Mouse (Mus musculus): ENCODE measurements around the gene Mrpl18. TPM values are rescaled to one million over a fixed set of nuclear protein-coding genes. Genes with fewer than 3 reads are reported as not detected.
"Not testable (repeated sequence)": the region's sequence is repeated elsewhere in the genome, so short reads cannot be mapped to it uniquely, and the experiment has no call there.

Mrpl18 gene
- total RNA-seq, 4 experiments from 2014 or later: 56.5 to 60.3 (median 58.8) TPM

DNA sequence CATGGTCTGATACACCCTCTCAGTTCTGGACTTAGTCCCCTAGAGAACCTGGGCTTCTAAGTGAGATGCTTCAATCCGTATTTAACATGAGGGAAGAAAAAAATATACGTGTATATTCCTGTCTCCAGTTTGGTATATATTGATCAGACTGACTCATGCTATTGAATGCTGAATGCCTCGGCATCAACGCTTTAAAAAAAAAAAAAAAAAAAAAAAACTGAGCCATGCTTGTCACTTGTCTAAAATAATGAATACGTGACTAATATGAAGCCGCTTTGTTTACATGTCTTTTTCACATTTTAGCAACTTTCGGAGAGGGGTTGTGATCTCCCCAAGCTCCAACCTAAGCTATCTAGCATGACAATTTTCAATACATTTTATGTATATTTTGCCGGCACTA is 5.8 kb downstream of the Mrpl18 start:
- no peak for DNase-seq (ENCODE audit: low spot score in 2 of 2)

- no peak for DNase-seq (ENCODE audit: low spot score in 2 of 2)
These were observed 6.5 kb downstream of the Mrpl18 start, which contains the start of gene Pnldc1 for GRCm38 (mm10) chr17:12909361-12910280. Gene Pnldc1, minus strand, starts transcription at chr17:12910230.

DNA sequence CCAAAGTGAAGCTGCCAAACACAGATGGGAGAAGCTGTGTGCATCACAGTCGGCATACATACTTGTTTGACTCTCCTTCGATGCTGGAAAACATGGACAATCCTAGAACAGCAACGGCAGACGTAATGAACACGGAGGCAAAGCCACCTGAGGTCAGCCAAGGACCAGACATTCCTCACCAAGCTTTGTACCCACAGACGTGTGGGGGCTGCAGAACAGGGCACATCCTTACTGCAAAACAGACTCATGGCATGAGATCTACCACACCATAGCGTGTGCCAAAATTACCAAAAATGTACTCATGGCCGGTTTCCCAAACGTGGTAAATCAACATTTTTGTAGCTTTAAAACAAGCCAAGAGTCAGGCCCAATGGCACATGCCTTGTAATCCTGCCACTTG is 9.7 kb downstream of the Mrpl18 start:
- DNase-seq (ENCODE audit: low spot score in 2 of 2): no peak

DNA sequence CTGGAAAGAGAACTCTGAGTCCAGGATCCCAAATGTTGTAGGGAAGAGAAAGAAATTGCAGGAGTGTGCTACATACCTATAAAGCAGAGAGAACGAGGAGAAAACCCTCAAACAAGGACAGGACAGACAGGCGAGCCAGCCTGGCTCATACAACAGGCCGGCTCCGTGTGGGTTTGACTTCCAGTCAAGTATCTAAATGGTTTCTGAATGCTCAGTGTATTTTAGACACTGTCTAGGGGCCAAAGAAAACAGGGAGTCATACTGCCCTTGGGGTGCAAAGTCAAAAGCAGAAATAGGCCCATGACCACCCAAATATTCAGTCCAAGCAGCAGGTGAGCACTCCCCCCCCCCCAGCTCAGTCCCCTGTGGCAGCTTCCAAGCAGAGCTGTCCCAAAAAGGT is 10.3 kb downstream of the Mrpl18 start:
- DNase-seq (ENCODE audit: low spot score in 2 of 2): no peak

GRCm38 (mm10) chr17:12904349-12904748 is 11.8 kb downstream of the Mrpl18 start:
- DNase-seq (ENCODE audit: low spot score in 2 of 2): no peak

DNA sequence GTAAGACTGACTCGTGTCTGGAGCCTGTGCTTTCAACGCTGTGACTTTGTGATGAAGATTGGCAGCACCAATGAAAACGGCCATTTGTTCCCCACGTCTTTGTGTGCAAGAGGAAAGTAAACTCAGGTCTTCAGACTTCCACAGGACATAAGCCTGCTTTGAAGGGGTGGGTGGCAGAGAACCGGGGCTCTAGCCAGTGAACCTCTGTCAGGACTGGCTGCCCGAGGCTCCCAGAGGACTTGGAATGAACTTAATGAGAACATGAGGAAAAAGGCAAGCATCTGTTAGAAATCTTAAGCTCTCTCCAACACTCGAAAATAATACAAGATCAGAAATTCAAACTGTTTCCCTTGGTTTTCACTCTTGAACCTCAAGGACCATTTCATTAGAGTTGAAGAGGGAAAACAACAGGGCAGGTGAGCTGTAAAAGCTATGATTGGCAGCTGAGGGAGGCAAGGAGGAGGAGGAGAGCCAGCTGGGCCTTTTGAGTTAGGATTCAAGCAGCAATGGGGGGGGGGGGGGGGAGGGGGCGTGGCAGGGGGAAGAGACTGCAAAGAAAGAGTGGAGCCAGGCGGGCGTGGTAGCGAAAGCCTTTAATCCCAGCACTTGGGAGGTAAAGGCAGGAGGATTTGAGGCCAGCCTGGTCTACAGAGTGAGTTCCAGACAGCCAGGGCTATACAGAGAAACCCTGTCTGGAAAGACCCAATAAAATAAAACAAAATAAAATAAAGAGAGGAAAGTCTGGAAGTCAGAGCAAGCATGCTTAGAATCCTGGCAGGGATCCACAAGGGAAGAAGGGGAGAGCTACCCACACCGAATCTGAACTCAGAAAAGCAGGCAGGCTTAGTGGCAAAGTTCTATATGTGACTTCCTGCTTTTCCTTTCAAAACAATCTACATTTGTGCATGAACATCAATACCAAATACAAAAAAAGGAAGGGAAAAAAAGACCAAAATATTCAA is 12.5 kb downstream of the Mrpl18 start:
- no peak for DNase-seq (ENCODE audit: low spot score in 2 of 2)

GRCm38 (mm10) chr17:12902291-12902690 is 13.9 kb downstream of the Mrpl18 start:
- DNase-seq (ENCODE audit: low spot score in 2 of 2): no peak

DNA sequence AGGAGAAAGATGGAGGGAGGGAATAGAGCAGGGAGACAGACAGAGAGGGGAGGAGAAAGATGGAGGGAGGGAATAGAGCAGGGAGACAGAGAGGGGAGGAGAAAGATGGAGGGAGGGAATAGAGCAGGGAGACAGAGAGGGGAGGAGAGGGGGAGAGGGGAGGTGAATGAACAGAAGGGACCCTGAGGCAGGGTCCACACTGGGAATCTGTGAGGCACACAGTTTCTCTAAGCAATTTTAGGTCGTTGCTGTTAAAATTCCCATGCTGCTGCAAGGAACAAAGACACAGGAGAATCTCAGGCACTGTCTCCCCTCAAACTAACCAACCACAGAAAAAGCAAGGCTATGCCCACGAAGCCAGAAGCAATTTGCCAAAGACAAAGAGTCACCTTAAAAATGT is 17.5 kb downstream of the Mrpl18 start:
- not testable (repeated sequence) for DNase-seq (ENCODE audit: low spot score in 2 of 2)

GRCm38 (mm10) chr17:12897674-12898073 is 18.5 kb downstream of the Mrpl18 start:
- DNase-seq (ENCODE audit: low spot score in 2 of 2): no peak

DNA sequence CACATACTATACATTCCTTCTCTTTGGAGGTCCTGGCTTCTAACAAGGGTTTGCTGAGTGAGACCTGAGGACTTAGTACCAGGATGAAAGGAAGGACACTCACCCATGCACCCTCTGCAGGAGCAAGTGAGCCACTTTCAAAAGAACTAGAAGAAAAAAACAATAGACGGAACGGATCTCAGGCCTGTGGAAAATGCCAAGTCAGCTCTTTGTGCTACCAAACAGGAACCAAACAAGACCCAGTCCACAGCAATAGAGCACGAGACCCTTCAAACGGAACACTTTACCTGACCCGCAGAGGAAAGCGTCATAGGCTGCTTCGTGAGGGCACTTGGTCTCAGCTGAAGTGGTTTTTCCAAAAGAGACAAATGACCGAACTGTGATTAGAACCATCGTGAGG is 24.1 kb downstream of the Mrpl18 start:
- no peak for DNase-seq (ENCODE audit: low spot score in 2 of 2)

GRCm38 (mm10) chr17:12891054-12891453 is 25.1 kb downstream of the Mrpl18 start:
- no peak for DNase-seq (ENCODE audit: low spot score in 2 of 2)

GRCm38 (mm10) chr17:12887021-12887775 is 28.9 kb downstream of the Mrpl18 start:
- DNase-seq (ENCODE audit: low spot score in 2 of 2): no peak

GRCm38 (mm10) chr17:12886620-12887019 is 29.5 kb downstream of the Mrpl18 start:
- no peak for DNase-seq (ENCODE audit: low spot score in 2 of 2)

GRCm38 (mm10) chr17:12881216-12881615 is 34.9 kb downstream of the Mrpl18 start:
- DNase-seq (ENCODE audit: low spot score in 2 of 2): no peak

DNA sequence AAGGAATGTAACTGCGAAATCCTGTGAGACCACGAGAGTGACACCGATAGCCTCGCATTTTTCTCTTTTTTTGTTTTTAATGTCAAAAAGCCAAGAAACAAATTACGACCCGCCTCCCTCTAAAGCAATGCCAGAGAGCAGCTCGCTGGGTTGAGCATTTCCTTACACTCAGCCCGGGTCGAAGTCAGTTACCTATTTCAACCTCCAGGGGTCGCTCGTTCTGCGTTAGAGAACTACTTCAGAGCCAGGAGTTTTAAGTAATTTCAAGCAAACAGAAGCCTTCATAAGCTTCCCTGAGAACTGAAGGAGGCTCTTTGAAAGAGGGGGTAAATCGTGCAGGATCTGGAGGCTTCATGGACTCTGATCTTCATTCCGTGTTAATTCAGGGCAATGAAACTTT is 36.0 kb downstream of the Mrpl18 start:
- DNase-seq (ENCODE audit: low spot score in 2 of 2): peak; percentile 71 to 86

- DNase-seq (ENCODE audit: low spot score in 2 of 2): no peak
These were observed 40.4 kb downstream of the Mrpl18 start, which contains the start of gene Mrgprh for GRCm38 (mm10) chr17:12875734-12876133. Gene Mrgprh, plus strand, starts transcription at chr17:12876034.

- peak; percentile 47 to 54 for DNase-seq (ENCODE audit: low spot score in 2 of 2)
These were observed 43.7 kb downstream of the Mrpl18 start for GRCm38 (mm10) chr17:12872275-12873028.

- no peak for DNase-seq (ENCODE audit: low spot score in 2 of 2)
These were observed 47.5 kb downstream of the Mrpl18 start for GRCm38 (mm10) chr17:12868640-12869039.

DNA sequence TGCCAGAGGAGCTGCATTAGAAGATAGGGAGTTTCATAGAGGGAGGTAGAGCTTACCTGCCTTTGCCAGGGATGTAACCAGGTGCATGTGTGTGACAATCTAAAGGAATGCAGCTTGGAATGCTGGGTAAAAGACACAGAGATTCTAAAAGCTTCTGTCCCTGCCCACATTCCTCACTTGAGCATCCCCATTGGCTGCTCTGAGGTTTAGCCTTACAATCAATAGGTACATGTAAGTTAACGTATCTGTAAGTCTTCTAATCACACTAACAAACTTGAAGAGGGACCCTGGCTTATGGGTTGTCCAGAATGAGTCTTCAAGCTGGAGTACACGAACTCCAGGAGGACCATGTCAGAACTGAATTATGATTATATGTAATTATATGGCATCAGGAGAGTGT is 48.1 kb downstream of the Mrpl18 start, which contains the start of gene Mas1:
Gene Mas1 (minus strand): TSS at position 101 of the 400 bp plus-strand sequence.
- no peak for DNase-seq (ENCODE audit: low spot score in 2 of 2)

- no peak for DNase-seq (ENCODE audit: low spot score in 2 of 2)
These were observed 49.3 kb downstream of the Mrpl18 start for GRCm38 (mm10) chr17:12866853-12867252.

Measured in layer of hippocampus, adult 8-10 months (tissue).